Mouse (Mus musculus) MEL (cell line): ENCODE data around the gene Neto2. TPM values are rescaled to one million over a fixed set of nuclear protein-coding genes. Genes with fewer than 3 reads are reported as not detected.

Experiments used
- DNase-seq: peaks from one replicate; pipeline ENCODE4 v3.0.0; 2011; ENCODE audit warnings: low read depth, low spot score
- H3K27ac ChIP-seq: 2 replicates; pipeline ENCODE4 v1.5.1; 2012; ENCODE audit warnings: low read depth, mild to moderate bottlenecking, control low read depth, low read length, moderate library complexity; ENCODE audit not compliant: control insufficient read depth
- H3K27me3 ChIP-seq, 2 experiments: fragments of 150-350 bp in 1 of 2; sonication (generic) in 1 of 2; 2 replicates each; pipeline ENCODE4 v1.6.1; 2012; ENCODE audit warnings: low read length in 2 of 2, mild to moderate bottlenecking in 2 of 2, improper control_type of control experiment in 1 of 2, moderate library complexity in 1 of 2; ENCODE audit not compliant: insufficient read depth in 2 of 2, control insufficient read depth in 1 of 2
- H3K36me3 ChIP-seq, 2 experiments: 2 replicates each; pipeline ENCODE4 v1.6.1; 2012 to 2014; ENCODE audit warnings: low read length in 2 of 2, improper control_type of control experiment in 1 of 2, inconsistent platforms in 1 of 2, mild to moderate bottlenecking in 1 of 2; ENCODE audit not compliant: insufficient read depth in 2 of 2, control insufficient read depth in 1 of 2
- H3K4me1 ChIP-seq, 2 experiments: fragments of 150-350 bp in 1 of 2; sonication (generic) in 1 of 2; 2 replicates each; pipeline ENCODE4 v1.6.1; 2012; ENCODE audit warnings: low read length in 2 of 2, improper control_type of control experiment in 1 of 2, mild to moderate bottlenecking in 1 of 2; ENCODE audit not compliant: insufficient read depth in 2 of 2, control insufficient read depth in 1 of 2
- H3K4me3 ChIP-seq, 2 experiments: fragments of 150-350 bp in 1 of 2; sonication (generic) in 1 of 2; 2 replicates each; pipeline ENCODE4 v1.5.1; 2012; ENCODE audit warnings: low read depth in 2 of 2, low read length in 2 of 2, mild to moderate bottlenecking in 2 of 2, moderate library complexity in 2 of 2, control low read depth in 1 of 2, improper control_type of control experiment in 1 of 2; ENCODE audit not compliant: control insufficient read depth in 1 of 2, insufficient read depth in 1 of 2
- H3K79me2 ChIP-seq: 2 replicates; pipeline ENCODE4 v1.6.1; 2012; ENCODE audit warnings: mild to moderate bottlenecking, low read length, moderate library complexity; ENCODE audit not compliant: control insufficient read depth, poor library complexity, insufficient read depth
- H3K9ac ChIP-seq: 2 replicates; pipeline ENCODE4 v1.6.1; 2012; ENCODE audit warnings: low read depth, mild to moderate bottlenecking, control low read depth, low read length, moderate library complexity; ENCODE audit not compliant: control insufficient read depth, poor library complexity, severe bottlenecking
- H3K9me3 ChIP-seq: fragments of 150-350 bp; sonication (generic); replicated peaks from 2 replicates; pipeline ENCODE4 v1.6.1; 2012; ENCODE audit warnings: mild to moderate bottlenecking, low read length, improper control_type of control experiment, moderate library complexity; ENCODE audit not compliant: insufficient read depth
- BHLHE40 ChIP-seq: IDR thresholded peaks from 2 replicates; pipeline ENCODE4 v1.6.1; 2012; ENCODE audit warnings: low read depth, mild to moderate bottlenecking, inconsistent platforms, low read length, improper control_type of control experiment, borderline replicate concordance
- CTCF ChIP-seq, 3 experiments: IDR thresholded peaks in 2 of 3; conservative IDR thresholded peaks in 1 of 3; 2 replicates each; pipeline ENCODE4 v1.5.1; 2011 to 2012; ENCODE audit warnings: low read length in 3 of 3, low read depth in 2 of 3, mild to moderate bottlenecking in 2 of 3, improper control_type of control experiment in 1 of 3, inconsistent platforms in 1 of 3, mixed read lengths in 1 of 3, moderate library complexity in 1 of 3; ENCODE audit not compliant: control insufficient read depth in 1 of 3, insufficient read depth in 1 of 3, poor library complexity in 1 of 3, severe bottlenecking in 1 of 3
- E2F4 ChIP-seq: IDR thresholded peaks from 2 replicates; pipeline ENCODE4 v1.6.1; 2011; ENCODE audit warnings: low read depth, low read length, improper control_type of control experiment, borderline replicate concordance
- ETS1 ChIP-seq: IDR thresholded peaks from 2 replicates; pipeline ENCODE4 v1.6.1; 2012; ENCODE audit warnings: low read depth, mild to moderate bottlenecking, inconsistent platforms, low read length, improper control_type of control experiment, moderate library complexity
- GABPA ChIP-seq: IDR thresholded peaks from 2 replicates; pipeline ENCODE4 v1.6.1; 2012; ENCODE audit warnings: low read depth, mild to moderate bottlenecking, inconsistent platforms, low read length, improper control_type of control experiment, moderate library complexity
- GATA1 ChIP-seq: IDR thresholded peaks from 2 replicates; pipeline ENCODE4 v1.6.1; 2011; ENCODE audit warnings: low read depth, low read length, improper control_type of control experiment
- MAX ChIP-seq: IDR thresholded peaks from 2 replicates; pipeline ENCODE4 v1.6.1; 2011; ENCODE audit warnings: low read length, improper control_type of control experiment
- MAZ ChIP-seq: IDR thresholded peaks from 2 replicates; pipeline ENCODE4 v1.6.1; 2012; ENCODE audit warnings: low read depth, mild to moderate bottlenecking, inconsistent platforms, low read length, improper control_type of control experiment
- MYB ChIP-seq: IDR thresholded peaks from 2 replicates; pipeline ENCODE4 v1.6.1; 2011; ENCODE audit warnings: mild to moderate bottlenecking, low read depth, low read length, improper control_type of control experiment
- MYC ChIP-seq: IDR thresholded peaks from 2 replicates; pipeline ENCODE4 v1.6.1; 2011; ENCODE audit warnings: low read depth, mild to moderate bottlenecking, low read length, improper control_type of control experiment, moderate library complexity
- NRF1 ChIP-seq: IDR thresholded peaks from 2 replicates; pipeline ENCODE4 v1.6.1; 2014; ENCODE audit warnings: low read depth, mild to moderate bottlenecking, inconsistent platforms, low read length, improper control_type of control experiment, moderate library complexity; ENCODE audit not compliant: poor library complexity, insufficient read depth, severe bottlenecking
- POLR2AphosphoS2 ChIP-seq: IDR thresholded peaks from 2 replicates; pipeline ENCODE4 v1.6.1; 2011; ENCODE audit warnings: low read length, improper control_type of control experiment
- POLR2AphosphoS5 ChIP-seq: IDR thresholded peaks from 2 replicates; pipeline ENCODE4 v1.6.1; 2012; ENCODE audit warnings: low read depth, borderline replicate concordance, mild to moderate bottlenecking, inconsistent platforms, low read length, moderate library complexity, mixed read lengths
- TBP ChIP-seq: IDR thresholded peaks from 2 replicates; pipeline ENCODE4 v1.8.0; 2011; ENCODE audit warnings: low read depth, low read length, improper control_type of control experiment
- USF1 ChIP-seq: IDR thresholded peaks from 2 replicates; pipeline ENCODE4 v1.6.1; 2014; ENCODE audit warnings: low read depth, mild to moderate bottlenecking, inconsistent platforms, low read length, improper control_type of control experiment, moderate library complexity
- USF2 ChIP-seq, 2 experiments: IDR thresholded peaks; 2 replicates each; pipeline ENCODE4 v1.6.1; 2011 to 2012; ENCODE audit warnings: improper control_type of control experiment in 2 of 2, low read length in 2 of 2, borderline replicate concordance in 1 of 2, inconsistent platforms in 1 of 2, low read depth in 1 of 2, mild to moderate bottlenecking in 1 of 2; ENCODE audit not compliant: insufficient read depth in 1 of 2
- ZMIZ1 ChIP-seq: IDR thresholded peaks from 2 replicates; pipeline ENCODE4 v1.6.1; 2012; ENCODE audit warnings: low read depth, mild to moderate bottlenecking, inconsistent platforms, low read length, improper control_type of control experiment, moderate library complexity
- ZNF384 ChIP-seq: IDR thresholded peaks from 2 replicates; pipeline ENCODE4 v1.6.1; 2012; ENCODE audit warnings: low read depth, mild to moderate bottlenecking, inconsistent platforms, low read length, improper control_type of control experiment
- polyA plus RNA-seq, 2 experiments: library from polyadenylated mRNA; stranded (reverse) in 1 of 2; unstranded in 1 of 2; fragments of >175 nt in 1 of 2; fragments of >200 nt in 1 of 2; gene quantifications; 2 replicates each; pipeline versions ENCODE4 v1.2.1 to v1.2.4; 2012; ENCODE audit warnings: low replicate concordance in 2 of 2, low read depth in 1 of 2; ENCODE audit not compliant: insufficient read length in 2 of 2, insufficient read depth in 1 of 2, missing spikeins in 1 of 2
- total RNA-seq: library from RNA; depleted of rRNA; stranded (reverse); fragments of 300-350 nt; gene quantifications from 2 replicates; pipeline ENCODE4 v1.2.3, GENCODE M21; 2012

The Neto2 gene
- total and polyA plus RNA-seq, 3 experiments: 3.2 to 4.3 TPM; not detected in 1

DNA sequence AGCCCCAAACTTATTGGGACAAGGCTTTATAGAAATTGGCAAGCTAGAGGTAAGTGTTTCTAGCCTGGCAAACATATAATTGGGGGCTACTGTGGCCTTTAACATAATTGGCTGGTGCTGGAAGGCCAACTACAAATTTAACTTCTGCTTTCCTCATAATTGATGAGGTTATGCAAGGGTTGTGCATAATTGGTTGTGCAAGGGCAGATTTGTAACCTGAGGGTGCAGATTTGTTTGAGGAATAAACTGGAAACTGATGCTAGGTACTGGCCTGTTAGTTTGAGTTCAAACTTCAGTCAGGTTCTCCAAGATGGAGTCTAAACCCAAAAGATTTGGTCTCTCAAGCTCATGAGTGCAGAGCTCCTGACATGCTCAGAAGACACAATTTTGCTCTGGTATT is 92.9 kb downstream of the Neto2 start:
- Histone ChIP-seq H3K9ac (no peak overlapping the region), H3K4me3 (no peak overlapping the region), H3K27me3 (no peaks in the 10 kb centered on the region), H3K36me3 (peaks cover 0 to 18% of the 10 kb centered on the region in 2 experiments; a peak in 2 of 4 replicates), H3K27ac (no peak overlapping the region), H3K9me3 (no peaks in the 10 kb centered on the region), H3K79me2 (no peaks in the 10 kb centered on the region), H3K4me1 (peaks cover 7 to 28% of the 10 kb centered on the region in 2 experiments)
- no peak for TF ChIP-seq GATA1
- no peak for TF ChIP-seq NRF1
- TF ChIP-seq POLR2AphosphoS2: no peak
- no peak for TF ChIP-seq USF2 (IDR thresholded peaks at IDR 0.05; ENCODE audit: borderline replicate concordance in 1 of 2, insufficient read depth in 1 of 2, low read depth in 1 of 2, low read length in 2 of 2)
- TF ChIP-seq MYC: no peak
- no peak for TF ChIP-seq ZMIZ1
- no peak for TF ChIP-seq MAX
- no peak for TF ChIP-seq TBP
- TF ChIP-seq MYB: no peak
- DNase-seq: no peak

DNA sequence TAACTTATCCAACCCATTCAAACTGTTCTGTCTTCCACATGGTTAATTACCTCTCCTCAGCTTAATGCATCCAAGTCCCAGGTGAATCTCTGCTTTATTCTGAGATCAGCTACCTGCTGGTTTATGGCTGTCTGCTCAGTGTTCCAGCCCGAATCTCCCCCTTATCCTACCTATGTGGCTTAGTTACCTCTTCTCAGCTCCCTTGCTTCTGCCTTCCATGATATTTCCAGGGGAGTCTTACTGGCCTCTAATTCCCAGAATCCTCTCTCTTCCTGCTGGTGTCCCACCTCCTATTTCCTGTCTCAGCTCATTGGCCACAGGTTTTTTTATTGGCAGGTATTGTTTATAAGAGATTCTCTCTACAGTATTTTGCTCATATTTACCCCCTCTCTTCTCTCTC is 93.8 kb downstream of the Neto2 start:
- peak; percentile 11 for DNase-seq
- no peak overlapping the region for H3K9ac ChIP-seq
- H3K27me3 ChIP-seq: no peaks in the 10 kb centered on the region
- H3K4me1 ChIP-seq: peaks cover 7 to 28% of the 10 kb centered on the region in 2 experiments; a peak in 3 of 4 replicates
- TF ChIP-seq CTCF (IDR thresholded peaks at IDR 0.05 in 2 of 3, conservative IDR thresholded peaks at IDR 0.05 in 1 of 3; ENCODE audit: control insufficient read depth in 1 of 3, insufficient read depth in 1 of 3, low read depth in 2 of 3, low read length in 3 of 3, poor library complexity in 1 of 3, severe bottlenecking in 1 of 3): no peak
- no peak for TF ChIP-seq ETS1
- TF ChIP-seq ZNF384: no peak
- TF ChIP-seq MAZ: no peak
- no peak for TF ChIP-seq BHLHE40
- TF ChIP-seq E2F4: no peak
- TF ChIP-seq GABPA: no peak
- TF ChIP-seq USF1: no peak
- no peak for TF ChIP-seq POLR2AphosphoS2
- TF ChIP-seq POLR2AphosphoS5: no peak
- no peak for TF ChIP-seq MAX
- TF ChIP-seq ZMIZ1: no peak
- no peak for TF ChIP-seq TBP
- H3K36me3 ChIP-seq: peaks cover 0 to 18% of the 10 kb centered on the region in 2 experiments; a peak in 2 of 4 replicates
- no peak overlapping the region; a peak in 1 of 4 replicates for H3K4me3 ChIP-seq
- no peaks in the 10 kb centered on the region for H3K79me2 ChIP-seq
- H3K27ac ChIP-seq: peak overlapping the region; percentile 65
- H3K9me3 ChIP-seq: no peaks in the 10 kb centered on the region
